Mouse (Mus musculus) granulocyte monocyte progenitor cell, adult 5-6 weeks (primary cell): ENCODE results near the gene Edc3. TPM values are rescaled to one million over a fixed set of nuclear protein-coding genes. Genes with fewer than 3 reads are reported as not detected.
A peak's percentile ranks its signal among the peaks of the same experiment; 100 is the strongest.
"Not testable (repeated sequence)": the region's sequence is repeated elsewhere in the genome, so short reads cannot be mapped to it uniquely, and the experiment has no call there.

Experiments
- ATAC-seq: replicated peaks from 2 replicates; pipeline ENCODE4 v1.8.0; 2016; ENCODE audit warnings: mild to moderate bottlenecking, moderate TSS enrichment, inconsistent platforms; ENCODE audit not compliant: poor library complexity, severe bottlenecking
- total RNA-seq, 2 experiments: library from RNA; stranded (forward) in 1 of 2; stranded (reverse) in 1 of 2; fragments of 200-712, 200-1000 nt in 1 of 2; fragments of >200 nt in 1 of 2; fragmentation: Nextera tagmentation in 1 of 2; gene quantifications; 2 replicates each; pipeline ENCODE4 v1.2.3; 2014 to 2017

Edc3 gene
- total RNA-seq, 2 experiments from 2014 or later, result 4.3 to 14.6 TPM

- no peak for ATAC-seq
These were observed 11.0 kb upstream of the Edc3 start for GRCm38 (mm10) chr9:57697380-57697779.

- ATAC-seq, result peak; percentile 61
These were observed 9.7 kb upstream of the Edc3 start for GRCm38 (mm10) chr9:57698466-57699150.

GRCm38 (mm10) chr9:57706496-57706895 lies 1.8 kb upstream of the Edc3 start:
- ATAC-seq, result no peak

GRCm38 (mm10) chr9:57708720-57709274 lies 457 bp downstream of the Edc3 start:
- ATAC-seq, result peak; percentile 57; the same call in 1 of the 2 replicates

GRCm38 (mm10) chr9:57710214-57710613 lies 1.9 kb downstream of the Edc3 start:
- ATAC-seq, result not testable (repeated sequence)

GRCm38 (mm10) chr9:57712194-57712593 lies 3.9 kb downstream of the Edc3 start:
- ATAC-seq, result no peak

GRCm38 (mm10) chr9:57718408-57718807 lies 10.1 kb downstream of the Edc3 start:
- ATAC-seq, result peak; percentile 43; the same call in 1 of the 2 replicates

GRCm38 (mm10) chr9:57720736-57721135 lies 12.4 kb downstream of the Edc3 start:
- ATAC-seq, result no peak

GRCm38 (mm10) chr9:57722371-57722770 lies 14.0 kb downstream of the Edc3 start:
- no peak for ATAC-seq

GRCm38 (mm10) chr9:57723315-57723715 lies 15.0 kb downstream of the Edc3 start:
- ATAC-seq, result peak; percentile 100

- ATAC-seq, result no peak
These were observed 15.5 kb downstream of the Edc3 start for GRCm38 (mm10) chr9:57723796-57724195.

GRCm38 (mm10) chr9:57724701-57725100 lies 16.4 kb downstream of the Edc3 start:
- no peak for ATAC-seq

- no peak for ATAC-seq
These were observed 20.0 kb downstream of the Edc3 start for GRCm38 (mm10) chr9:57728312-57728711.

GRCm38 (mm10) chr9:57733606-57734005 lies 25.3 kb downstream of the Edc3 start:
- ATAC-seq, result no peak

GRCm38 (mm10) chr9:57739863-57740262 lies 31.5 kb downstream of the Edc3 start:
- no peak for ATAC-seq

- ATAC-seq, result peak; percentile 78
These were observed 36.2 kb downstream of the Edc3 start for GRCm38 (mm10) chr9:57744462-57745091.

- ATAC-seq, result no peak; the same call in 1 of the 2 replicates
These were observed 38.7 kb downstream of the Edc3 start for GRCm38 (mm10) chr9:57747067-57747466.

- ATAC-seq, result no peak
These were observed 39.8 kb downstream of the Edc3 start for GRCm38 (mm10) chr9:57748137-57748536.

- no peak for ATAC-seq
These were observed 40.5 kb downstream of the Edc3 start for GRCm38 (mm10) chr9:57748831-57749230.

GRCm38 (mm10) chr9:57750901-57751300 lies 42.6 kb downstream of the Edc3 start:
- ATAC-seq, result no peak

GRCm38 (mm10) chr9:57757578-57757977 lies 49.2 kb downstream of the Edc3 start:
- ATAC-seq, result no peak

- no peak for ATAC-seq
These were observed 50.2 kb downstream of the Edc3 start for GRCm38 (mm10) chr9:57758528-57758927.
